Mouse (Mus musculus) liver, adult 2 months (tissue): ENCODE data around the gene Dmc1.

ENCODE experiments used
- CTCF ChIP-seq: fragments of 200-500 bp; IDR thresholded peaks from 2 replicates; pipeline ENCODE4 v1.5.1; 2011; ENCODE audit warnings: low read depth, low read length, control low read depth
- POLR2A ChIP-seq: fragments of 200-500 bp; IDR thresholded peaks from 2 replicates; pipeline ENCODE4 v1.6.1; 2011; ENCODE audit warnings: low read length, control low read depth; ENCODE audit not compliant: insufficient read depth; ENCODE audit errors: extremely low read depth

DNA sequence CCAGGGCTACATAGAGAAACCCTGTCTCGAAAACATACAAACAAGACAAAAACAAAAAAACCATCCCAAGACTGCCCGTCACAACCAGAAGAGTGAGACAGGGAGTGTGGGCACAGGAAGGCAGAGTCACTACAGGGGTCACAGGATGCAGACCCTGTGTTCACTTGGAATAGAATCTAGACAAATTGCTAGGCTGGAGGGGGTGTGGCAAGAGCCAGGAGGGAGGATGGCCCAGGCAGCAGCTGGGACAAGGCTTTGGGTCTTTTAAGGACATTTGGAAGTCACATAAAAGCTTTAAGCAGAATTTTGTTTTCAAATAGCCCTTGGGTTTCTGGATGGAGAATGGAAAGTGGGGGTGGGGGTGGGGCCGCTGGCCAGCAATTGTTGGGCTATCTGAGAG is 86.3 kb downstream of the Dmc1 start:
- TF ChIP-seq CTCF: no peak
- no peak for TF ChIP-seq POLR2A
